Mouse (Mus musculus): ENCODE data around the gene Bsn. TPM values are rescaled to one million over a fixed set of nuclear protein-coding genes. Genes with fewer than 3 reads are reported as not detected.

The Bsn gene
- total RNA-seq, 2 experiments from 2014 or later: 2.3 to 7.4 TPM

DNA sequence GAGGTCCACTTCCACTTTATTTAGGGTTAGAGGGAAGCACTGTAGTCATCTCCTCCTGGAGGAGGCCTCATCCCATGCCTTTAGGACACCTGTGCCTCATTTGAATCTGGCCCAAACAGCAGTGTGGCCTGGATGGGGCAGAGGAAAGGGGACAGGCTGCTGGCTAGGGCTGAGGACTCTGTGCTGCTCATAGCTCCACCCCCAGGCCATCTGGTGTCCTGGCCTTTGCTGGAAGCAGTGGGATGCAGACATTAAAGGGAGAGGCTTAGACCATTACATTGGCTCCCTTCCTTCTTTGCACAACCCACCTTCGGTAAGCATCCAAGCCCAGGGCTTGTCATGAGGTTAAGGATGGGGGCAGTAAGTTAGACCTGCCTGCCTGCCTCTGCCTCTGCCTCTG, 56.7 kb downstream of the Bsn start:
- ATAC-seq (replicated peaks; ENCODE audit: low FRiP score, low TSS enrichment, poor library complexity, severe bottlenecking): no peak

DNA sequence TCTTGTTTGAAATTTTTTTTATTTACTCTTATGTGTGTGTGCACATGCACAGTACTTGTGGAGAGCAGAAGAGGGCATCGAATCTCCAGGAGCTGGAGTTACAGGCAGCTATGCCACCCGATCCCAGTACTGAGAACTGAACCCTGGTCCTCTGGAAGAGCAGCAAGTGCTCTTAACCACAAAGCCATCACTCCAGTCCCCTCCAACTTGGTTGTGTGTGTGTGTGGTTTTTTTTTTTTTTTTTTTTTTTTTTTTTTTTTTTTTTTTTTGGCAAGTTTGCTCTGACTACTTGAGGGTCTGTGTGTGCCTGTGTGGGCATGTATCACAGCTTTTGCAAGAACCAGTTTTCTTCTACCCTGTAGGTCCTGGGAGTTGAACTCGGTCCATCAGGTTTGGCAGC, 57.8 kb downstream of the Bsn start:
- ATAC-seq (replicated peaks; ENCODE audit: low FRiP score, low TSS enrichment, poor library complexity, severe bottlenecking): no peak

DNA sequence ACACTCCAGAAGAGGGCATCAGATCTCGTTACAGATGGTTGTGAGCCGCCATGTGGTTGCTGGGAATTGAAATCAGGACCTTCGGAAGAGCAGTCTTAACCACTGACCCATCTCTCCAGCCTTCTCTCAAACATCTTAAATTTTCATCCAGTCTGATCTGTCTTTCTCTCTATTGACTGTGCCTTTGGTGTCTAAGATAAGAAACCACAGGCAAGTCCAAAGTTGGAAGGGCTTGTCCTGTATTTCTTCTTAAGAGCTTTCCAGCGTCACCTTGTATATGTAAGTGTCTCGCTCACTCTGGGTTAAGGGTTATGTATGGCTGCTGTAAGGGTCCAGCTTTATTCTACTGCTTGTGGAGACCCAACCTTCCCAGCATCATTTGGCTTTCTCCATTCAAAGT, 58.7 kb downstream of the Bsn start:
- no peak for ATAC-seq (replicated peaks; ENCODE audit: low FRiP score, low TSS enrichment, poor library complexity, severe bottlenecking)

DNA sequence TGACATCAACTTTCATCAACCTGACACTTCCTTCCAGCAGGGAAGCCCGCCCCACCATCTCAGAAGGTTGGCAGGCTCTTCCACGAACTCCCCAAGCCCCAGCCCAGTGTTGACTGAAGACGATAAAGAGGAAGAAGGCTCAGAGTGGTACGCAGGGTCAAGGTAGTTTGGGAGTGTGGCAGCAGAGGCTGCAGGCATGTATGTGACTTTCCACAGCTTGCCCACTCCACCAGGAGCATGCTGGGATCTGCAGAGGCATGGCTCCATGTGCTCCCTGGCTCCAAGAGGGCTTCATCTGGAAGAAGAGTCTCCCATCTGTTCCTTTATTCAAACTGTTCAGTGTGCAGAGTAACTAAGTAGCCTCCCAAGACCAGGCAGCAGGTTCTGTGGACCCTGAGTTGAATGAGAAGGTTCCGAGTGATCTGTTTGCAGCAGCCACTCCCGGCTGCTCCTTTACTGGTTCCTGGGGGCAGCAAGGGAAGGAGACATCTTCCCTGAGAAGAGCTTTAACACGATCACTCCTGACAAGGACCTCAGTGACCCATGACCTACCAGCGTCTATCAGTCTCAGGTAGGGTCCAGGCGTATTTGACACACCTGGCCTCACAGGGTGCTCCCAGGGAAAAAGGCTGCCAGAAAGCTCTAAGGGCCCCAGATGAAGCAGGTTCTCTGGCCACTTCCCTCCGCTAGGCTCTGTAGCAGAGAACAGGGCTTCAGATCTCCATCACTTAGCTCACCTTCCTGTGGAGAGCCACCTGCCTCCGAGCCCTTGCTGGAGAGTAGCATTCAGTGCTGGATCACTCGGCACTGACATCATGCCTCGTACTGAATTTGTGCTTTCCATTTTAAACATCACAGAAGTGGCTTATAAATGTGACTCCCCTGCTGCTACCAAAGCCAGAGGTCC, 60.9 kb downstream of the Bsn start:
- no peak for ATAC-seq (replicated peaks; ENCODE audit: low FRiP score, low TSS enrichment, poor library complexity, severe bottlenecking)

DNA sequence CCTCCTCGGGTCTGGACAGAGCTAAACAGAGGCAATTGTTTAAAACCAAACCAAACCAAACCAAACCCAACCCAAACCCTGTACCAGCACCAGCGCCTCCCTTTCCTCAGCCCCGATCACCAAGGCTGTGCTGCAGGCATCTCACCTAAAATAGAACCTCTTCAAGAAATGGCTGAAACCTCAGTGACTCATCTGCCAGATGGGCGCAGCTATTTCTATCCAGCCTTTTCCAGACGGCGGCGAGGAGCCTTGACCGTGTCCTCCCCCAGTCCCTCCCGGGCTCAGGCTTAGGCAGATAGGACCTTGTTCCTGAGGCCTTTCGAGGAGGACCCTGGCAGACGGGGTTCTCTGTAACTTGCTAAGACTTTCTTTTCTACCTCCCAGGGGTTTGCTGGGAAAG, 61.9 kb downstream of the Bsn start:
- no peak for ATAC-seq (replicated peaks; ENCODE audit: low FRiP score, low TSS enrichment, poor library complexity, severe bottlenecking)

DNA sequence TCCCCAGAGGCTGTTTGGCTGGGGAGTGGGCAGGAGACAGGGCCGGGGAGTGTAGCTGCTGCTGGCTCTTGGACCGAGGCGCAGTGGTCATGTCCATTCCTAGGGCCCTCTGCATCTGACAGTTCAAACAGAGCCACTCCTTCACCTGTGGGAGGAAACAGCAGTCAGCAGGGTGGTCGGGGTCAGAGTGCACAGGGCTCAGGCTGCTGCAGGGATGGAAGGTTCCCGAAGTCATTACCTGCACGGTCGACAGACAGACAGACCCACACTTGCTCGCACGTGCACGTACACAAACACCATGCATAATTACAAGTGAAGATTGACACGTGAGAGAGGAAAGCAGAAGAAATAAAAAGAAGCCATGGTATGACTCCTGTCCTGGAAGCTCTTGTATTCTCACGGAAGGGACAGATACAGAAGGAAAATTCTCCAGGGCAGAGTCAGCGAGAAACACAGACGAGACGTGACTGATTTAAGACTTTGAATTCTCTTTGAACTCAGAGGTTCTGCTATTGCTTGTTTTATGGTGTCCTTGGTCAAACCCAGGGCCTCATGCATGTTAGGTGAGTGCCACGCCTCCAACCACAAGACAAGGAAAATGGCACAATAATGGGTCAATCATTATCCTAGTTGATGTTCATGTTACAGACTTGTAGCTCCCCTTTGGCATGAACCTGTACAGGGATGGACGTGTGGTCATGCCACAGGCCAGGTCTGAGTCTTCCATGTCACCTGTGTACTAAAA, 63.6 kb downstream of the Bsn start:
- ATAC-seq (replicated peaks; ENCODE audit: low FRiP score, low TSS enrichment, poor library complexity, severe bottlenecking): no peak

DNA sequence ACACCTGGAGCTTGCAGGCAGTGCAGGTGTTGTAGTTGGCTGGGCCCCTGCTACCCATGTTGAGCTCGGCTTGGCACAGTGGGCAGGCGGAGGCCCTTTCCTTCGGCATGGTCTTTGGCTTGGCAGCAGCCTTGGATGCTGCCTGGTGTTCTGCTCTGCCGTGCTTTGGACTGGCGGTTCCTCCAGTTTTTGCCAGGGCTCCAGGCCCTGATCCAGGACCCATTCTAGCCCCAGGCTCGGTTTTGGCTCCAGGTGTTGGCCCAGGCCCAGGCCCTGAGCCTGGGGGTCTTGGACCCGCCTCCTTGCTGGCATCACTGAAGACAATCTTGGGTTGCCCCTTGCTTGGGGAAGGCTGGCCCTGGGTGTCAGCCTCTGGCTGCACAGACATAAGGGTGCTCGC, 64.5 kb downstream of the Bsn start:
- no peak for ATAC-seq (replicated peaks; ENCODE audit: low FRiP score, low TSS enrichment, poor library complexity, severe bottlenecking)

DNA sequence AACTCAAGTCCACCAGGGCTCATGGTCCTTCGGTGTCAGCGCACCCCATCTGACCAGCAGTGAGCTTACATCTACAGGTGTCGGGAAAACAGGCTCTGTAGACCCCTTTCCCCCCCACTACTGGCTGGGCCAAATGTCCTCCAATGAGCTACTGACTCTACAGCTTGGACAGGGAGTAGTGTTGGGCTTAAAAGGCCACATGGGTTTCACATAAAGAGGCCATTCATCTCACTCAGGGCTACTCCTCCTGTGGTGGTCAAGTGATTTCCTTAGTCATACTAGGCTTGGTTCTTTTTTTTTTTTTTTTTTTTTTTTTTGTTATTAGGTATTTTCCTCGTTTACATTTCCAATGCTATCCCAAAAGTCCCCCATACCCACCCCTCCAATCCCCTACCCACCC, 66.3 kb downstream of the Bsn start:
- ATAC-seq (replicated peaks; ENCODE audit: low FRiP score, low TSS enrichment, poor library complexity, severe bottlenecking): no peak

DNA sequence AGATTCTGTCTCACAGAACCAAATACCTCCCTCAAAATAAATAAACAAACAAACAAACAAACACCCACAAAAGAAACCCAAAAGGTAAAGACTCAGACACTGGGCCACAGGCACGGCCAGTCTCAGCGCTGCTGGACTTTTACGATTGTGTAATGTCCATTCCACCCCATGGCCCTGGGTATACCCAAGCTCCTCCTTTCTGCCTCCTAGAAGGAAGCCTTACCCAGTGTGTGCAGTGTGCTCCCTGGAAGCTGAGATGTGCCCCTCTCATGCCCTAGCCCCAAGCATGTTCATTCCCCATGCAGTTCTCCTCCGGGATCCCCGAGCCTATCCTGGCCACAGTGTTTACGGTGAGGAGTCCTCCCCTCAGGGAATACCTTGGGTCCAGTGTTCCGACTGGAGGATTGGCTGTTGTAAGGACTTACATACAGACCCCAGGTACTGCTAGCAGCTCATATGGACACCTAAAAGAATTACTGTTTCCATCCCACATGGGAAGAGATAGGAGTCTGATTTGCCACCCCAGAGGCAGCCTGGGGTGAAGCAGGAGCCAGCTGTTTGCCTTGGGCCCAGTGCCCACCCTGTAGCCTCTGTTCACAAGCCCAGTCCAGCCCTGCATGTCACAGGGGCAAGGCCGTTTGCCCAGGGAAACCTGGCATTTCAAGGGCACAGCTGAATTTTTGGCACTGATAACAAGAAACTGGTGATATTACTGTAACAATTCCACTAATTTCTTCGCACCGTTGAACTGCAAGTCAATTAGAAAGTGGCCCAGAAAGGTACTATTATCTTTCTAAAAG, 68.8 kb downstream of the Bsn start:
- no peak for ATAC-seq (replicated peaks; ENCODE audit: low FRiP score, low TSS enrichment, poor library complexity, severe bottlenecking)

DNA sequence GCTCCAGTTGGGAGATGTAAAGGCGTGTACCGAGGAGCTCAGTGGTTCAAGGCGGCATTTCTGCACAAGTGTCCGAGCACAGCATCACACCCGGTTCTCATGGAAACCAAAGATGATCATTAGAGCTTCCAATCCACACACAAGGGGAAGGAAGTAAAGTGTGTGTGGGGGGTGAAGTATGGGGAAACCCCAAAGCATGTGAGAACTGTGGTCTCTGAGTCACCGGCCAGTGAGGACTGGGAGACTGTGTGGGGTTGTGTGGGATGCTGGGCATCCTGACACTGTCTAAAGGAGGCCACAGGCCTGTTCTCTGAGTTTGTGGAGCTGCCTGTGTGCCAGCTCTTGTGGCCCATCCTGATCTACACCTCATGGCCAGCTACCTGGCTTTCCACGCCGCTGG, 69.5 kb downstream of the Bsn start:
- ATAC-seq (replicated peaks; ENCODE audit: low FRiP score, low TSS enrichment, poor library complexity, severe bottlenecking): no peak

DNA sequence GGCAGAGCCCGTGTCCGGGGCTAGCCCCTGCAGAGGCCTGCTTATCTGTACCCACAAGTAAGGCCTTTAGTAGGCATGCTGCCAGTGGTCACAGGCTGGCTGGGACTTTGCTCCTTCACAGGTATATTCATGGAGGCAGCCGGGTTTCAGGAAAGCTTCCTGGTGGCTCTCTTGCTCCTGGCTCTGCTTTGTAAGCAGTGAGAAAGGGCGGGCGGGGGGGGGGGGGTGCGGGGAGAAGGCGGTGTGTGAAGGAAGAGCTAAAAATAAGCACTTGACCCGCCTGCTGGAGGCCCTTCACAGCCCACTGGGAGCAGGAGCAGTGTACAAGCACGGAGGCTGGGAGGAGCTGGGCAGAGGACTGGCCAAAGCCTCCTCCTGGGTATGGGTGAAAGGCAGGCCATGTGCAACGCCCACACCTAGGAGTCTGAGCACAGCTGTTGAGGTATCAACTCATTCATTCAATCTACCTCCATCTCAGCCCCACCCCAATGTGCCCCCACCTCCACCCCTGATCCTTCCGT, 70.2 kb downstream of the Bsn start:
- ATAC-seq (replicated peaks; ENCODE audit: low FRiP score, low TSS enrichment, poor library complexity, severe bottlenecking): no peak

DNA sequence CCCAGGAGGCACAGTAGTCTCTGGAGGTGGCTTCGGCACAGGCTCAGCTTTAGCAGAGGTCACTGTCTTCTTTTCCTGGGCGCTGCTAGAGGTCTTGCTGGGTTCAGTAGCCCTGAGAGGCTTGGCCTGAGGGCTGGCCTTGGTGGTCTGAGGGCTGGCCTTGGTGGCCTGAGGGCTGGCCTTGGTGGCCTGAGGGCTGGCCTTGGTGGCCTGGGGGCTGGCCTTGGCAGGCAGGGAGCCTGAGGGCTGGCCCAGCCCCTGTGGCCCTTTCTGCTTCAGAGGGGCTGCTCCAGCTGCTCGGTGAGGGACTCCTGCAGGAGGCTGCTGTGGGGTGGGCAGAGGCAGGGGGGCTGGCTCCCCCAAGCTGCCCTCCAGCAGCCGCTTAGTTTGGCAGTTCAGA, 73.0 kb downstream of the Bsn start:
- no peak for ATAC-seq (replicated peaks; ENCODE audit: low FRiP score, low TSS enrichment, poor library complexity, severe bottlenecking)

DNA sequence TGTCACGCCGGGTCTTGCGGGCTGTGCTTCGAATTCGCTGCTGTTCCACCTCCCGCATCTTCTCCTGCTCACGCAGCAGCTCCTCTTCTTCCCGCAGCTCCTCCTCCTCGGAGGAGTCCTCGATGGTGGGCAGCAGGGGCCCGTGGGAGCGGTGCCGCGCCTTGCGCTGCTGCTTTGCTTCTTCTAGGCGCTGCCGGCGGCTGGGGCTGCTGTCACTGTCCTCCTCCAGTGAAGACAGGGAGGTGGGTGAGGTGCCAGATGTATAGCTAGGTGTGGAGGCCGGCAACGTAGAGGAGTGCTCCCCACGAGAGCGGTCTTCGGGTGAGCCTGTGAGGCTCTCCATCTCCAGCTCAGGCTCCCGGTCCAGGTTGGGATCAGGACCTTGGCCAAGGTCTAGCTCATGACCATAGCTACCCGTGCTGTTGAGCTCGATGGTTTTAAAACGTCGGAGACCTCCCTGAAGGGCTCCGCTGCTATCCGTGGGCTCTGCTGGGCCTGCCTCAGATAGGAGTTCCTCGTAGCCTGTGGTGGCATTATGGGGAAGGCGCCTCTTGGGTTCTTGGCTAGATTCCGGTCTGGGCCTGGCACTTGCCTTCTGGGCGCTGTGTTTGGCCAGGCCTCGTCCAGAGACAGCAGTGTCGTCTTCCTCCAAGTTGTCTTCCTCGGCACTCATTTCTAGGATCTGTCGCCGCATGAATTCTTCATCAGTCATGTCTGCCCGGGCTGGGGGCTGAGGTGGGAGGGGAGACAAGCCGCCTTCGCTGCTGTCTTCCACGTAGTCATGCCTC, 74.7 kb downstream of the Bsn start:
- no peak for ATAC-seq (replicated peaks; ENCODE audit: low FRiP score, low TSS enrichment, poor library complexity, severe bottlenecking)

DNA sequence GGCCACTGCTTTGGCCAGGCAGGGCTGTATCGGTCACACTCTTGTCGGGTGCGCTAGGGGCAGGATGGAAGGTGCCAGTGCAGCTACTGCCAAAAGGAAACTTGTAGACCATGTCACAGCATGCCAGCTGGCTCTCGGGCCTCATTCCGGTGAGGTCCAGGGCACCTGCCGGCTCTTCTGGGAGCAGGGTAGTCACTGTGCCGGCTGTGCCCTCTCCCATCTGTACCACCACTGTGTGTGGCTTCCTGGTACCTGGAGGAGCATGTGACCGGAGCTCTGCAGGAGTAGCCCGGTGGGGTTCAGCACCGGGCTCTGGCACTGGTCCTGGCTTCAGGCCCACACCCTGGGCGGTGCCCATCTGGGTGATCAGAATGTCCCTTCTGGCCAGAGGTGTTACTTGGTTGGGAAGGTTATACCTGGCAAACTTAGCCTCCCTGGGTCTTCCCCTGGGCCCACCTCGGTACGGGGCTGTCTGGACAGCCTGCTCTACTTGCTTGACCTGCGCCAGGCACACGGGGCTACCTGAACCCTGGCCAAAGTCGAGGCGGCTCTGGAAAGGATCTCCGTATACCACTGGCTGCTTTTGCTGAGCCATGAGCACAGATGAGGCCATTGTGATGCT, 77.4 kb downstream of the Bsn start:
- ATAC-seq (replicated peaks; ENCODE audit: low FRiP score, low TSS enrichment, poor library complexity, severe bottlenecking): no peak

DNA sequence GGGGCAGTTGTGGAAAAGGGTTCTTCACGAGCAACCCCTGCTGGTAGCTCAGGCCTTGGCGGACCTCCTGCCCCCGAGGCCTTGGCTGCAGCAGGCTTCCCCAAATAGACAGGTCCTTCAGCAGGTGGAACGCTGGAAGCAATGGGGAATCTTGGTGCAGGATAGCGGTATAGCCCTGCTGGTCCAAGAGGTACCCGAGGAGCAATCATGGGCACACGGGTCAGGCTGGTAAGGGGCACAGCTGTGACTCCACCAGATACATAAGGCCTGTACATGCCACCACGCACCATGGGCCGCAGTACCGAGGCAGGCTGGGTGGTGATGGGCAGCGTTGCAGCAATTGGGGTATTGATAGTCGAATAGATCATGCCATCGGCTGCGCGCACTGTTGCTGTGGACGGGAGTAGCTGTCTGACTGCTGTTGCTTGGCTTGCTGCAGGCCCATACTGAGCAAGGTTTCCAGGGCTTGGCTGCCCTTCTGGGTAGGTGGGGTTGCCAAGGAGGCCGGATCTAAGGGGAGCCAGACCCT, 78.5 kb downstream of the Bsn start:
- no peak for ATAC-seq (replicated peaks; ENCODE audit: low FRiP score, low TSS enrichment, poor library complexity, severe bottlenecking)

DNA sequence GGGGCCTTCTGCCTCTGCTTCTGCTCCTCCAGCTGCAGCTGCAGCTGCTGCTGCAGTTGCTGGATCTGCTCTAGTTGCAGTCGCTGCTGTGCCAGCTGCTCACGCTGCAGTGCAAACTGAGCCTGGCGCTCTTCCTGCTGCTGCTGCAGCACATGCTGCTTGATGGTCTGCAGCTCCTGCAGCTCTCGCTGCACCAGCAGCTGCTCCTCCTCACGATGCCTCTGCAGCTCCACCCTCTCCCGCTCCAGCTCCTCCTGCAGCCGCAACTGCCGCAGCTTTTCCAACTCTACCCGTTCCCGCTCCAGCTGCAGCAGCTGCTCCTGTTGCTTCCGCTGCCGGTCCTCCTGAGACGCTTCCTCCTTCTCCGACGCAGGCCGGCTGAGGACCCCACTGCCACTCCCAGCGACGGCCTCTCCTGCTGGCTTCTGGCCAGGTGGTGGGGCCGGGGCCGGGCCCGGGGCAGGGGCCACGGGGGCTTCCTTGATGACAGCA, 79.0 kb downstream of the Bsn start:
- no peak for ATAC-seq (replicated peaks; ENCODE audit: low FRiP score, low TSS enrichment, poor library complexity, severe bottlenecking)

DNA sequence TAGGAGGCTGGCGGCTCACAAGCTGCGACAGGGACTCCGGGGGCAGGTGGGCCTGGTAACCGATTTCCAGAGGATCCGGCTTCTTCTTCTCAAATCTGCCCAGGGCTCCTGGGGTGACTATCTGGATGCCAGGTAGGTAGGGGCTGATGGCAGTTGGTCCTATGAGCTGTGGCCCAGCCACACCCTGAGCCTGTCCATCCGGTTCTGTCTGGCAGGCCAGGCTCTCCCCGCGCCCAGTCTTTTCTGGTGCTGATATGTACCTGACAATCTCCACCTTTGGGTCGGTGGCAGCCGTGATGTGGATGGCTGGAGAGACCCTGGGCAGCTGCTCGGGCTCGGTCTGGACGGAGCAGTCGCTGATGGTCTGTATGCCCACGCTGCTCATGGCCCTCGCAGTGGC, 80.0 kb downstream of the Bsn start:
- no peak for ATAC-seq (replicated peaks; ENCODE audit: low FRiP score, low TSS enrichment, poor library complexity, severe bottlenecking)

DNA sequence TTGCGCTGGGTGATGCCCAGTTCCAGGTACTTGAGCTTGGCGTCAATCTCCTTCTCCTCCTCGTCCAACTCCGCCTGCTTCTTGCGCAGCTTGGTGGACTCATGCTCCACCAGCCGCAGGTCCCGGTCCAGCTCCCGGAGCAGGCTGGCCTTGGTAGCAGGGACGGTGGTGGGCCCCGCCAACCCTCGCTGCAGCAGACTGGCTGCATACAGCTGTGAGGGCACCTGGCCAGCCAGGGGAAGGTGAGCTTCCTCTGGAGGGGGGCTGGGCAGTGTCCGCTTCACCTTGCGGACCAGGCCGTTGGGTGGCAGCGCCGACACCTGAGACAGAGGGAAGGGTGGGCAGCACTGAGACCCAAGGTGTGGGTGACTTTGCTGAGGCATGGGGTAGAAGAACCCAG, 82.3 kb downstream of the Bsn start:
- no peak for ATAC-seq (replicated peaks; ENCODE audit: low FRiP score, low TSS enrichment, poor library complexity, severe bottlenecking)

Measured in megakaryocyte-erythroid progenitor cell, adult 5-6 weeks (primary cell).